Mouse (Mus musculus): ENCODE results near the gene 3830403N18Rik. TPM values are rescaled to one million over a fixed set of nuclear protein-coding genes. Genes with fewer than 3 reads are reported as not detected.
"Not testable (repeated sequence)": the region's sequence is repeated elsewhere in the genome, so short reads cannot be mapped to it uniquely, and the experiment has no call there.

3830403N18Rik gene
- not detected for total RNA-seq (2021)
- long read RNA-seq, experiment 1, result 0 reads
- long read RNA-seq, experiment 2, partial matches to known transcripts, result 0 of 1 reads
- long read RNA-seq, experiment 2, other reads (novel, unspliced or antisense), result 1 of 1 reads

GRCm38 (mm10) chrX:56136336-56136909, at the start of gene 3830403N18Rik:
Gene 3830403N18Rik, plus strand, starts transcription at chrX:56136572.
- not testable (repeated sequence) for DNase-seq (ENCODE audit: low spot score in 2 of 2)

- no peak for DNase-seq (ENCODE audit: low spot score in 2 of 2)
Observed at GRCm38 (mm10) chrX:56151396-56151795, 15.0 kb downstream of the 3830403N18Rik start.

- not testable (repeated sequence) for DNase-seq (ENCODE audit: low spot score in 2 of 2)
Observed at GRCm38 (mm10) chrX:56186449-56186848, 50.1 kb downstream of the 3830403N18Rik start.

Other genes with a start within 250 kb of the 3830403N18Rik start
- not detected for gene Gm773, start 76.3 kb downstream of the 3830403N18Rik start, total RNA-seq (2021)
- gene Zfp449, start 209.8 kb downstream of the 3830403N18Rik start, total RNA-seq (2021), result 1 to 10 TPM; 1.9 to 3.5 TPM
- gene Smim10l2a, start 238.0 kb downstream of the 3830403N18Rik start, total RNA-seq (2021), result under 1 TPM; 0.30 to 0.54 TPM

Data from adrenal gland, adult 18-20 months (tissue).